Mouse (Mus musculus): ENCODE data around the gene Ccm2. TPM values are rescaled to one million over a fixed set of nuclear protein-coding genes. Genes with fewer than 3 reads are reported as not detected.

The Ccm2 gene
- total and polyA plus RNA-seq, 2 experiments: 16.5 to 49.6 TPM

- Histone ChIP-seq H3K27me3 (ENCODE audit: control insufficient read depth, insufficient read depth, low read length) (no peaks in the 10 kb centered on the region), H3K27ac (replicated peaks; ENCODE audit: insufficient read depth, low read depth, low read length) (no peak overlapping the region), H3K79me2 (ENCODE audit: control insufficient read depth, insufficient read depth, low read length) (peaks cover 6% of the 10 kb centered on the region; the same call in 1 of the 2 replicates), H3K36me3 (ENCODE audit: control insufficient read depth, insufficient read depth, low read length) (peaks cover 2% of the 10 kb centered on the region; the same call in 1 of the 2 replicates), H3K4me3 (ENCODE audit: insufficient read depth, low read depth, low read length) (no peak overlapping the region), H3K9ac (ENCODE audit: low read depth, low read length) (no peak overlapping the region), H3K4me1 (ENCODE audit: control insufficient read depth, insufficient read depth, low read length) (peaks cover 3% of the 10 kb centered on the region; the same call in 1 of the 2 replicates)
- DNase-seq (ENCODE audit: extremely low read depth, low read depth, low spot score): no peak
- TF ChIP-seq POLR2A (IDR thresholded peaks at IDR 0.05; ENCODE audit: extremely low read depth, insufficient read depth, low read length): no peak
- no peak for TF ChIP-seq CTCF (IDR thresholded peaks at IDR 0.05; ENCODE audit: low read depth, low read length)
- WGBS: 96% methylated on average over 3 of the region's 3 CpGs
Observed at GRCm38 (mm10) chr11:6576151-6576550, 29.5 kb downstream of the Ccm2 start.

- H3K27me3 ChIP-seq (ENCODE audit: control insufficient read depth, insufficient read depth, low read length): no peaks in the 10 kb centered on the region
- DNase-seq (ENCODE audit: extremely low read depth, low read depth, low spot score): no peak
- no peak for TF ChIP-seq POLR2A (IDR thresholded peaks at IDR 0.05; ENCODE audit: extremely low read depth, insufficient read depth, low read length)
- TF ChIP-seq CTCF (IDR thresholded peaks at IDR 0.05; ENCODE audit: low read depth, low read length): no peak
- 94% methylated on average over 7 of the region's 7 CpGs for WGBS
- H3K36me3 ChIP-seq (ENCODE audit: control insufficient read depth, insufficient read depth, low read length): 0 out of 2 replicates have a peak, but pooled peaks cover 2% of the 10 kb centered on the region
- no peak overlapping the region for H3K9ac ChIP-seq (ENCODE audit: low read depth, low read length)
- H3K79me2 ChIP-seq (ENCODE audit: control insufficient read depth, insufficient read depth, low read length): peaks cover 6% of the 10 kb centered on the region; the same call in 1 of the 2 replicates
- no peak overlapping the region for H3K27ac ChIP-seq (replicated peaks; ENCODE audit: insufficient read depth, low read depth, low read length)
- no peak overlapping the region for H3K4me3 ChIP-seq (ENCODE audit: insufficient read depth, low read depth, low read length)
- peaks cover 3% of the 10 kb centered on the region; the same call in 1 of the 2 replicates for H3K4me1 ChIP-seq (ENCODE audit: control insufficient read depth, insufficient read depth, low read length)
Observed at GRCm38 (mm10) chr11:6579361-6579760, 32.7 kb downstream of the Ccm2 start.

DNA sequence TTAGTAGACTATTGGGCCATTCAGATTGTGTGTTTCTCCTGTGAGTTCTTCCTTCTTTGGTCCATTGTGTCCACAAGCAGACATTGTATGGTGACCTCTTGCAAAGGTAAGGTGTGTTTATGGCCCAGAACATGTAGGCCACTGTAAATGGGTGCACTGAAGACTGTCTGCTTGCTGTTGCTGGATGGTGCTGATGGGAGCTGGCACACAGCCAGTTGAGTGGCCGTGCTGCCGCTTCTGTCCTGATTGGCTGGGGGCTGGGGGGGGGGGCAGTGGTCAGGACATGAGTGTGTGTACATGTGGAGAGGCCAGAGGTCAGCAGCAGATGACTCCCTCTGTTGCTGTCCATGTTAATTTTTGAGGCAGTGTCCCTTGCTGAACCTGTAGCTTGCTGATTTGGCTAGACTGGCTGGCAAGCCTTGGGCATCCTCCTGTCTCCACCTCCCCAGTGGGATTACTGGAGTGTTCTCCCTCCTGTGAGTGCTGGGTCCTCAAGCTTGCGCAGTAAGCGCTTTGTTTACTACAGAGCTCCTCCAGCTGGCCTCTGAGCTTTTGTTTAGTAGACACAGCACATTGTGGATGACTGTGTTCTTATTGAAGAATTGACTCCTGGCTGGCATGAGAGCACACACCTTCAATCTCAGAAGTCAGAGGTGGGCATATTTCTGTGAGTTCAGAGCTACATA, 33.5 kb downstream of the Ccm2 start:
- H3K36me3 ChIP-seq (ENCODE audit: control insufficient read depth, insufficient read depth, low read length): 0 out of 2 replicates have a peak, but pooled peaks cover 2% of the 10 kb centered on the region
- no peak overlapping the region for H3K4me3 ChIP-seq (ENCODE audit: insufficient read depth, low read depth, low read length)
- no peaks in the 10 kb centered on the region for H3K27me3 ChIP-seq (ENCODE audit: control insufficient read depth, insufficient read depth, low read length)
- TF ChIP-seq POLR2A (IDR thresholded peaks at IDR 0.05; ENCODE audit: extremely low read depth, insufficient read depth, low read length): no peak
- no peak overlapping the region for H3K9ac ChIP-seq (ENCODE audit: low read depth, low read length)
- peaks cover 3% of the 10 kb centered on the region; the same call in 1 of the 2 replicates for H3K4me1 ChIP-seq (ENCODE audit: control insufficient read depth, insufficient read depth, low read length)
- H3K27ac ChIP-seq (replicated peaks; ENCODE audit: insufficient read depth, low read depth, low read length): no peak overlapping the region
- 64% methylated on average over 4 of the region's 4 CpGs for WGBS
- H3K79me2 ChIP-seq (ENCODE audit: control insufficient read depth, insufficient read depth, low read length): peaks cover 6% of the 10 kb centered on the region; the same call in 1 of the 2 replicates
- DNase-seq (ENCODE audit: extremely low read depth, low read depth, low spot score): no peak

DNA sequence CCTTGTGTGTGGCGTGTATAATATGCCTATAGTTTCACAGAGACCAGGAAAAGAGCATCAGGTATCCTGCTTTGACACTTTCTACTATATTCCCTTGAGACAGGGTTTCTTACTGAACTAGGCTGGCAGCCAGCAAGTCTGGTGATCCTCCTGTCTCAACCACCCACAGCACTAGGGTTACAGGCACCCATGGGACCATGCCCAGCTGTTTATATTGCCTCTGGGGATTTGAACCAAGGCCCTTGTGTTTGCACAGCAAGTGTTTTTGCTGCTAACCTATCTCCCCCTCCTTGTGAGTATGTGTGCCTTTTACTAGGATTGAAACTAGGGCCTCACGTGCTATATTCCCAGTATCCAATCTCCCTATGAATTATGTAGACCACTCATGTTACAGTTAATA, 34.9 kb downstream of the Ccm2 start:
- Histone ChIP-seq H3K36me3 (ENCODE audit: control insufficient read depth, insufficient read depth, low read length) (no peaks in the 10 kb centered on the region), H3K4me1 (ENCODE audit: control insufficient read depth, insufficient read depth, low read length) (peaks cover 3% of the 10 kb centered on the region; the same call in 1 of the 2 replicates), H3K4me3 (ENCODE audit: insufficient read depth, low read depth, low read length) (no peak overlapping the region), H3K27ac (replicated peaks; ENCODE audit: insufficient read depth, low read depth, low read length) (no peak overlapping the region), H3K27me3 (ENCODE audit: control insufficient read depth, insufficient read depth, low read length) (no peaks in the 10 kb centered on the region), H3K79me2 (ENCODE audit: control insufficient read depth, insufficient read depth, low read length) (peaks cover 6% of the 10 kb centered on the region; the same call in 1 of the 2 replicates), H3K9ac (ENCODE audit: low read depth, low read length) (no peak overlapping the region)
- no peak for TF ChIP-seq POLR2A (IDR thresholded peaks at IDR 0.05; ENCODE audit: extremely low read depth, insufficient read depth, low read length)
- TF ChIP-seq CTCF (IDR thresholded peaks at IDR 0.05; ENCODE audit: low read depth, low read length): no peak
- 92% methylated on average over 2 of the region's 2 CpGs for WGBS
- DNase-seq (ENCODE audit: extremely low read depth, low read depth, low spot score): no peak

DNA sequence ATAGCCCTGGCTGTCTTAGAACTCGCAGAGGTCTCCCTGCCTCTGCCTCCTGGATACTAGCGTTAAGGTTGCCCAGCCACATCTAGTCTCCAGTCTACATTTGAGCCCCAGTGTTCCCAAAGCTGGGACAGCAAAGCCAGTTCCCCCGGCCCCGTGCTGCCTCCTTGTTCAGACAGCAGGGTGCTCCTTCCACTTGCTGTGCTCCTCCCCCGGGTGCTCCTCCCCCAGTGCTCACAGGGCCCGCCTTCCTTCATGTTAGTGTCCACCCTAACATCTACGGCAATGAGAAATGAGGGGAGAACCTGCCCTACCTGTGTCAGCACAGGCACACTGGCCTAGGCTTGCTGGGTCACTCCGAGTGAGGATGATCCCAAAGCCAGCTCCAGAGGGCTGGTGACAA, 39.1 kb downstream of the Ccm2 start:
- no peaks in the 10 kb centered on the region for H3K36me3 ChIP-seq (ENCODE audit: control insufficient read depth, insufficient read depth, low read length)
- no peak for DNase-seq (ENCODE audit: extremely low read depth, low read depth, low spot score)
- WGBS: 93% methylated on average over 8 of the region's 8 CpGs
- no peaks in the 10 kb centered on the region; the same call in 1 of the 2 replicates for H3K4me1 ChIP-seq (ENCODE audit: control insufficient read depth, insufficient read depth, low read length)
- no peak overlapping the region for H3K9ac ChIP-seq (ENCODE audit: low read depth, low read length)
- H3K27ac ChIP-seq (replicated peaks; ENCODE audit: insufficient read depth, low read depth, low read length): no peak overlapping the region
- no peak overlapping the region for H3K4me3 ChIP-seq (ENCODE audit: insufficient read depth, low read depth, low read length)
- TF ChIP-seq CTCF (IDR thresholded peaks at IDR 0.05; ENCODE audit: low read depth, low read length): no peak
- TF ChIP-seq POLR2A (IDR thresholded peaks at IDR 0.05; ENCODE audit: extremely low read depth, insufficient read depth, low read length): no peak
- no peaks in the 10 kb centered on the region for H3K79me2 ChIP-seq (ENCODE audit: control insufficient read depth, insufficient read depth, low read length)
- H3K27me3 ChIP-seq (ENCODE audit: control insufficient read depth, insufficient read depth, low read length): no peaks in the 10 kb centered on the region

DNA sequence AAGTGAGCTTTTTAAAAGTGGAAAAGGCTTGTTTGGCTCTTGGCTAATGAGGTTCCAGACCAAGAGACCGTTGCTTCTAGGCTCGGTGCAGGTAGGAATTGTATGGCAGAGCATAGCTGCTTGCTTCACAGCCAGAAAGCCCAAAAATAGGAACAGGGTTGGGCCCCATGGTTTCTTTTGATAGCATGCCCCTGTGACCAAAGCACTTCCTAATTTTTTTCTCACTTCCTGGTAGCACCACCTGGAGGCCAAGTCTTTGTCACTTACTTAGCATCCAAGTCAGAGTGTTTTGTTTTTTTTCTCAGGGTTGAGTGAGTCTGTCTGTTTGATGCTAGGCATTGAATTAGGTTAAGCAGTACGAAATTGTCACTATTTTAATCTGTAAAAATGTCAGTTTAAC, 40.0 kb downstream of the Ccm2 start:
- no peaks in the 10 kb centered on the region for H3K27me3 ChIP-seq (ENCODE audit: control insufficient read depth, insufficient read depth, low read length)
- no peaks in the 10 kb centered on the region; the same call in 1 of the 2 replicates for H3K4me1 ChIP-seq (ENCODE audit: control insufficient read depth, insufficient read depth, low read length)
- TF ChIP-seq CTCF (IDR thresholded peaks at IDR 0.05; ENCODE audit: low read depth, low read length) (no peak), POLR2A (IDR thresholded peaks at IDR 0.05; ENCODE audit: extremely low read depth, insufficient read depth, low read length) (no peak)
- H3K4me3 ChIP-seq (ENCODE audit: insufficient read depth, low read depth, low read length): no peak overlapping the region
- H3K79me2 ChIP-seq (ENCODE audit: control insufficient read depth, insufficient read depth, low read length): no peaks in the 10 kb centered on the region
- no peak for DNase-seq (ENCODE audit: extremely low read depth, low read depth, low spot score)
- 85% methylated on average over 3 of the region's 3 CpGs for WGBS
- peaks cover 4% of the 10 kb centered on the region; the same call in 1 of the 2 replicates for H3K36me3 ChIP-seq (ENCODE audit: control insufficient read depth, insufficient read depth, low read length)
- H3K9ac ChIP-seq (ENCODE audit: low read depth, low read length): no peak overlapping the region
- H3K27ac ChIP-seq (replicated peaks; ENCODE audit: insufficient read depth, low read depth, low read length): no peak overlapping the region
